ENCODE assay signal across 30 mouse cellular contexts in genomic region chr13:34821946-34822345, GRCm38 (mm10).
"Had no signal": no experiment of that assay in that cellular context is flagged by ENCODE, and none has a peak within 500 bp of the region (broad histone marks: within the 10 kb centered on the region; RNA-seq: fewer than 3 reads in every experiment).

No protein-coding gene starts in this region.

- H3K27me3 ChIP-seq: limb, embryonic 12.5 days; limb, embryonic 13.5 days; limb, embryonic 15.5 days; liver, embryonic 12.5 days; liver, embryonic 13.5 days; liver, embryonic 15.5 days; lung, embryonic 15.5 days; megakaryocyte, embryonic 14.5 days; midbrain, embryonic 12.5 days; midbrain, embryonic 13.5 days; midbrain, embryonic 15.5 days had no signal

- H3K4me2 ChIP-seq: limb, embryonic 12.5 days; limb, embryonic 13.5 days; limb, embryonic 15.5 days; liver, embryonic 11.5 days; liver, embryonic 12.5 days; liver, embryonic 13.5 days; liver, embryonic 15.5 days; lung, embryonic 14.5 days; lung, embryonic 15.5 days; midbrain, embryonic 11.5 days; midbrain, embryonic 12.5 days; midbrain, embryonic 13.5 days; midbrain, embryonic 15.5 days had no signal

- DNase-seq: left cerebral cortex, postnatal 4 days; liver; liver, embryonic 13.5 days; liver, postnatal 0 days; lung, adult 18-20 months; lung, adult 2 months; lung, embryonic 14.5 days; lung, postnatal 10 days; lung, postnatal 14 days; lung, postnatal 36 days; lung, postnatal 4 days; midbrain, embryonic 14.5 days had no signal

- H3K36me3 ChIP-seq: limb, embryonic 10.5 days; limb, embryonic 12.5 days; limb, embryonic 13.5 days; limb, embryonic 15.5 days; liver, embryonic 12.5 days; liver, embryonic 13.5 days; liver, embryonic 15.5 days; lung, embryonic 15.5 days; midbrain, embryonic 10.5 days; midbrain, embryonic 12.5 days; midbrain, embryonic 13.5 days; midbrain, embryonic 15.5 days had no signal

- H3K4me3 ChIP-seq: limb, embryonic 10.5 days; limb, embryonic 12.5 days; limb, embryonic 13.5 days; limb, embryonic 15.5 days; liver, embryonic 12.5 days; liver, embryonic 13.5 days; liver, embryonic 15.5 days; lung, embryonic 15.5 days; megakaryocyte, embryonic 14.5 days; midbrain, embryonic 10.5 days; midbrain, embryonic 12.5 days; midbrain, embryonic 13.5 days; midbrain, embryonic 15.5 days had no signal

- ATAC-seq: liver, embryonic 12.5 days; liver, postnatal 0 days; lung, postnatal 0 days; midbrain, embryonic 13.5 days; midbrain, embryonic 15.5 days; midbrain, embryonic 16.5 days had no signal

- H3K9ac ChIP-seq: limb, embryonic 12.5 days; limb, embryonic 13.5 days; limb, embryonic 15.5 days; liver, embryonic 12.5 days; liver, embryonic 13.5 days; liver, embryonic 14.5 days; liver, embryonic 15.5 days; liver, postnatal 0 days; lung, embryonic 14.5 days; lung, embryonic 15.5 days; midbrain, embryonic 12.5 days; midbrain, embryonic 13.5 days; midbrain, embryonic 15.5 days had no signal

- H3K4me1 ChIP-seq: limb, embryonic 10.5 days; limb, embryonic 12.5 days; megakaryocyte, embryonic 14.5 days; midbrain, embryonic 15.5 days had no signal

- H3K27ac ChIP-seq: limb, embryonic 10.5 days; limb, embryonic 12.5 days; limb, embryonic 13.5 days; limb, embryonic 15.5 days; liver, embryonic 12.5 days; liver, embryonic 13.5 days; liver, embryonic 14.5 days; liver, embryonic 15.5 days; lung, embryonic 15.5 days; macrophage; midbrain, embryonic 10.5 days; midbrain, embryonic 12.5 days; midbrain, embryonic 13.5 days; midbrain, embryonic 15.5 days had no signal

- H3K9me3 ChIP-seq: limb, embryonic 10.5 days; limb, embryonic 12.5 days; limb, embryonic 13.5 days; limb, embryonic 15.5 days; liver, embryonic 12.5 days; liver, embryonic 15.5 days; midbrain, embryonic 10.5 days; midbrain, embryonic 12.5 days; midbrain, embryonic 13.5 days; midbrain, embryonic 15.5 days had no signal
